Mouse (Mus musculus) brain, adult 10 weeks (tissue): ENCODE data around the gene Gm19668. TPM values are rescaled to one million over a fixed set of nuclear protein-coding genes. Genes with fewer than 3 reads are reported as not detected.

Experiments used
- polyA plus RNA-seq: library from polyadenylated mRNA; stranded (reverse); fragments of 350-450 nt; fragmentation: Illumina TruSeq; extraction: RNeasy Lipid Tissue Mini Kit (QIAGEN cat#74804); gene quantifications from one replicate; pipeline ENCODE4 v1.2.3, GENCODE M21; 2015; ENCODE audit warnings: low read depth, low replicate concordance

Gm19668 gene
- not detected for polyA plus RNA-seq

GRCm38 (mm10) chr10:77798921-77799508 lies at the start of gene Gm19668:
Gm19668 (minus strand) TSS chr10:77799133.

GRCm38 (mm10) chr10:77846503-77846902 lies 47.6 kb upstream of the Gm19668 start, which contains the start of gene Gm36176:
Gm36176 (plus strand) TSS chr10:77846803.

GRCm38 (mm10) chr10:77835647-77836046 lies 36.7 kb upstream of the Gm19668 start, which contains the start of gene Krtap10-10:
Krtap10-10 (plus strand) TSS chr10:77835947.

GRCm38 (mm10) chr10:77826951-77827350 lies 28.0 kb upstream of the Gm19668 start, which contains the start of gene Krtap10-4:
Krtap10-4 (minus strand) TSS chr10:77827095.

GRCm38 (mm10) chr10:77814382-77814781 lies 15.4 kb upstream of the Gm19668 start, which contains the start of gene Gm2696:
Gm2696 (plus strand) TSS chr10:77814682.

GRCm38 (mm10) chr10:77811743-77812142 lies 12.8 kb upstream of the Gm19668 start, which contains the start of gene Gm9507:
Gm9507 (minus strand) TSS chr10:77811843.

GRCm38 (mm10) chr10:77794976-77795375 lies 4.0 kb downstream of the Gm19668 start, which contains the start of gene Gm9639:
Gm9639 (minus strand) TSS chr10:77795076.

GRCm38 (mm10) chr10:77787876-77788275 lies 11.1 kb downstream of the Gm19668 start, which contains the start of gene Gm7137:
Gm7137 (minus strand) TSS chr10:77788200.

GRCm38 (mm10) chr10:77782442-77782841 lies 16.5 kb downstream of the Gm19668 start, which contains the start of gene Gm3250:
Gm3250 (minus strand) TSS chr10:77782542.

GRCm38 (mm10) chr10:77776844-77777243 lies 22.1 kb downstream of the Gm19668 start, which contains the start of gene Gm7138:
Gm7138 (minus strand) TSS chr10:77776944.

GRCm38 (mm10) chr10:77771225-77771624 lies 27.7 kb downstream of the Gm19668 start, which contains the start of gene Gm3238:
Gm3238 (minus strand) TSS chr10:77771325.

GRCm38 (mm10) chr10:77759582-77759981 lies 39.4 kb downstream of the Gm19668 start, which contains the start of gene Gm3233:
Gm3233 (minus strand) TSS chr10:77759682.

GRCm38 (mm10) chr10:77751254-77751653 lies 47.7 kb downstream of the Gm19668 start, which contains the start of gene Gm9736:
Gm9736 (minus strand) TSS chr10:77751354.

Other genes with a start within 250 kb of the Gm19668 start
- 81.4 TPM for gene Pttg1ip, start 217.4 kb downstream of the Gm19668 start, polyA plus RNA-seq
- gene Sumo3, start 193.0 kb downstream of the Gm19668 start, polyA plus RNA-seq: 222 TPM
- 7.8 TPM for gene Gm49325, start 192.9 kb downstream of the Gm19668 start, polyA plus RNA-seq
- gene Ube2g2, start 176.9 kb downstream of the Gm19668 start, polyA plus RNA-seq: 47.4 TPM
- gene Tspear, start 112.6 kb downstream of the Gm19668 start, polyA plus RNA-seq: 0.58 TPM
- not detected for gene Gm19402, start 108.4 kb downstream of the Gm19668 start, polyA plus RNA-seq
- not detected for gene Gm9508, start 101.9 kb downstream of the Gm19668 start, polyA plus RNA-seq
- not detected for gene Gm10272, start 92.5 kb downstream of the Gm19668 start, polyA plus RNA-seq
- gene Gm10024, start 87.7 kb downstream of the Gm19668 start, polyA plus RNA-seq: not detected
- gene Gm10142, start 83.3 kb downstream of the Gm19668 start, polyA plus RNA-seq: not detected
- gene Krtap12-1, start 78.5 kb downstream of the Gm19668 start, polyA plus RNA-seq: not detected
- gene Gm10100, start 72.6 kb downstream of the Gm19668 start, polyA plus RNA-seq: not detected
- gene Gm18596, start 56.5 kb downstream of the Gm19668 start, polyA plus RNA-seq: not detected
- gene Gm9736, start 47.8 kb downstream of the Gm19668 start, polyA plus RNA-seq: not detected
- not detected for gene Gm3233, start 39.5 kb downstream of the Gm19668 start, polyA plus RNA-seq
- not detected for gene Gm3238, start 27.8 kb downstream of the Gm19668 start, polyA plus RNA-seq
- gene Gm7138, start 22.2 kb downstream of the Gm19668 start, polyA plus RNA-seq: not detected
- gene Gm3250, start 16.6 kb downstream of the Gm19668 start, polyA plus RNA-seq: not detected
- gene Gm7137, start 10.9 kb downstream of the Gm19668 start, polyA plus RNA-seq: not detected
- not detected for gene Gm9639, start 4.1 kb downstream of the Gm19668 start, polyA plus RNA-seq
- not detected for gene Gm9507, start 12.7 kb upstream of the Gm19668 start, polyA plus RNA-seq
- gene Gm2696, start 15.5 kb upstream of the Gm19668 start, polyA plus RNA-seq: not detected
- not detected for gene Krtap10-4, start 28.0 kb upstream of the Gm19668 start, polyA plus RNA-seq
- not detected for gene Krtap10-10, start 36.8 kb upstream of the Gm19668 start, polyA plus RNA-seq
- gene Gm36176, start 47.7 kb upstream of the Gm19668 start, polyA plus RNA-seq: not detected
- gene Gm10318, start 53.7 kb upstream of the Gm19668 start, polyA plus RNA-seq: not detected
- gene Gm3285, start 62.8 kb upstream of the Gm19668 start, polyA plus RNA-seq: not detected
- gene Lrrc3, start 103.4 kb upstream of the Gm19668 start, polyA plus RNA-seq: 6.6 TPM
- gene Trpm2, start 171.4 kb upstream of the Gm19668 start, polyA plus RNA-seq: 19.7 TPM
- 41.3 TPM for gene 1810043G02Rik, start 179.4 kb upstream of the Gm19668 start, polyA plus RNA-seq
- 90.2 TPM for gene Pfkl, start 210.9 kb upstream of the Gm19668 start, polyA plus RNA-seq
- not detected for gene Dnmt3l, start 242.8 kb upstream of the Gm19668 start, polyA plus RNA-seq
- gene Aire, start 244.5 kb upstream of the Gm19668 start, polyA plus RNA-seq: not detected